Mouse (Mus musculus) spleen, embryonic (tissue): ENCODE data around the gene Srsf1.
"Not testable (repeated sequence)": the region's sequence is repeated elsewhere in the genome, so short reads cannot be mapped to it uniquely, and the experiment has no call there.

Experiments used
- CTCF ChIA-PET: fragments of 350-600 bp; sonication (Branson Sonifier 250); formaldehyde crosslinking; loops from one replicate; lab custom pipeline; 2022; lab: Charles Lee

Gene Srsf1

DNA sequence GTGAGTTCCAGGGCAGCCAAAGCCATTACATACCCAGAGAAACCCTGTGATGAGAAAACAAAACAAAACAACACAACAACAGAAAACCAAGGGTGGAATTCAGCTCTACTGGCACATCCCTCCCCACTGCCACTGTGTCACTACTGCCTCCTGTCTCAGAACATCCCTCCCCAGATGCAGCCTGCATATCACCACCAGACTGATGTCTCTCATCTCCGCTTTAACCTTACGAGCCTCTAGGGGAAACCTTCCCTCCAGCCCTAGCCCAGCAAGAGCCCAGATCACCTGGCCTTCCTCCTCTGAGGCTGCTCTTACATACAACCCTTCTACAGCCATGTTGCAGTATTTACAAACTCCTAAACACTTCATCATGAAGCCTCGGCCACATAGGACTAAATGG, 9.8 kb upstream of the Srsf1 start:
- CTCF ChIA-PET = no interaction called here

DNA sequence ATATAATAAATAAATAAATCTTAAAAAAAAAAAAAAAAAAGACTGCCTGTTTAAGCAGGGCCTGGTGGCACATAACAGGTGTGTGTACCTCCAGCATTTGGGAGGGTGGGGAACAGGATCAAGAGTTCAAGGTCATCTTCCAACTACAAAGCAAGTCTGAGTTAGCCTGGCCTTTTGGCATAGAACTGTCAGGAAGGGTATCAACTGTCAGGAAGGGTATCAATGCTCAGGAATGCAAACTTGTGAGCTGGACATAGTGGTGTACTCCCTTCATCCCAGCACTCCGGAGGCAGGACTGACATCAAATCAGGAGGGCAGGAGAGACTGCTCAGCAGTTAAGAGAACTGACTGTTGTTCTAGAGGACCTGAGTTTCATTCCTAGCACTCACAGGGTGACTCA, 8.1 kb upstream of the Srsf1 start:
- CTCF ChIA-PET = interaction anchor here (0.5 to 0.8 kb wide), 2 partner anchors 53 to 488 kb away, joined by 3 to 10 read pairs; no protein-coding TSS in a partner anchor

DNA sequence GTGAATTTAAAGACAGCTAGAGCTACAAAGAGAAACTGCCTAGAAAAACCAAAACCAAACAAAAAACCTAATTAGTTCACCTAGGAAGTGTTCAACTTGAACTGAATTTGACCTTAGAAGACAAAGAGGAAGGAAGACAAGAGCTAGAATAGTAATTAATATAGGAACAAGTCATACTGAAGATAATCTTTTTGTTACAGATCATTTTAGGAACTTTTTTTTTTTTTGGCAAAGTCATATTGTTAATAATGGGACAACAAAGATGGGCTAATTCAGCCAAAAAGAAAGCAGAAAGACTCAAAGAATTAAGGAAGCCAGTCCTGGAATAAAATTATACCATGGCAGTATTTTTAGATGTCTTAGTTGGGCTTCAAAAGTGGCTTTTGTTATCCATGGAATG, 2.9 kb upstream of the Srsf1 start:
- CTCF ChIA-PET = no interaction called here

DNA sequence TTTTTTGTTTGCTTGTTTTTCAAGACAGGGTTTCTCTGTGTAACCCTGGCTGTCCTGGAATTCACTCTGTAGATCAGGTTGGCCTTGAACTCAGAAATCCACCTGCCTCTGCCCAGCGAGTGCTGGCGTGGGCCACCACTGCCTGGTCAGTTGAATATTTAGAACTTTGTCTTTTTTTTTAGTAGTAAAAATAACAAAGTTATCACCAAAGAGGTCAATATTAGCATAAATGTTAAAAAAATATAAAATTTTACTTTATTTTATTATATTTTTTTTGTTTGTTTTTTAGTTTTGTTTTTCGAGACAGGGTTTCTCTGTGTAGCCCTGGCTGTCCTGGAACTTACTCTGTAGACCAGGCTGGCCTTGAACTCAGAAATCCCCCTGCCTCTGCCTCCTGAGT, 2.0 kb upstream of the Srsf1 start:
- CTCF ChIA-PET = not testable (repeated sequence)

DNA sequence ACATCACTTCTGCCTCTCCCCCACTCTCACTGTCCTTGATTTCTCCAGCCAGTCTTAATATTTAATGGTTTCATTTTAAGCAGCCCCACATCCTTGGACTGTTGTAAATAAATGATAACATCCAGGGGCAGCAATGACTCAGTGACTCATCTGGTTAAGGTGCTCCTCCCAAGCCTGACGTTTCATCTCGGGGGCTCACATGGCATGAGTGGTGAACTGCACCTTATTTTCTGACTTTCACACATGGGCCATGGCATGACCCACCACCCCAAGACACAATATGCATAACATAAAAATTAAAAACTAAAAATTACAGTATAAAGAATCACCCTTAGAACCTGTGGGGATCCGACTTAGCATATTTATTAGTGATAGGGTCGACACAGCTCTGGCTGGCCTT, 1.3 kb upstream of the Srsf1 start:
- CTCF ChIA-PET = interaction anchor here (0.6 kb wide), 1 partner anchor 58 kb away, joined by 8 read pairs; no protein-coding TSS in a partner anchor

DNA sequence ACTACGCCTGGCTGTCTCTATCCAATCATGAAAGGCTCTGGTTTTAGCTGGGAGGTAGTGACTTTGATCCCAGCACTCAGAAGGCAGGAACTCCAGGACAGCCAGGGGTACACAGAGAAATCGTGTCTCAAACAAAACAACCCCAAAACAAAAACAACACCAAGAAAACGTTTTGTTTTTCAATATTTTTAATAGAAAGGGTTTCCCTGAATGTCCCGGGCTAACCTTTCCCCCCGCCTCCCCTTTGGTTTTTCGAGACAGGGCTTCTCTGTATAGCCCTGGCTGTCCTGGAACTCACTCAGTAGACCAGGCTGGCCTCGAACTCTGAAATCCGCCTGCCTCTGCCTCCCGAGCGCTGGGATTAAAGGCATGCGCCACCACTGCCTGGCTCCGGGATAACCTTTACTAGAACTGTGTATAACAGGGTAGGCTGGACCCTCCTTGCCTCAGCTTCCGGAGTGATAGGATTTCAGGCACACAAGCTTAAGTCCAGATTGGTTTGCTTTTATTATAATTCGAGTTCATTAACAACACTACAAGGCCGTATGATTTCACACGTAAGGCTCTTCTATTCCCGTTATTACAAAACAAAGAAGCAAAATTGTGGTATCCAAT, 743 bp upstream of the Srsf1 start:
- CTCF ChIA-PET = interaction anchor here (0.6 kb wide), 1 partner anchor 58 kb away, joined by 8 read pairs; no protein-coding TSS in a partner anchor

DNA sequence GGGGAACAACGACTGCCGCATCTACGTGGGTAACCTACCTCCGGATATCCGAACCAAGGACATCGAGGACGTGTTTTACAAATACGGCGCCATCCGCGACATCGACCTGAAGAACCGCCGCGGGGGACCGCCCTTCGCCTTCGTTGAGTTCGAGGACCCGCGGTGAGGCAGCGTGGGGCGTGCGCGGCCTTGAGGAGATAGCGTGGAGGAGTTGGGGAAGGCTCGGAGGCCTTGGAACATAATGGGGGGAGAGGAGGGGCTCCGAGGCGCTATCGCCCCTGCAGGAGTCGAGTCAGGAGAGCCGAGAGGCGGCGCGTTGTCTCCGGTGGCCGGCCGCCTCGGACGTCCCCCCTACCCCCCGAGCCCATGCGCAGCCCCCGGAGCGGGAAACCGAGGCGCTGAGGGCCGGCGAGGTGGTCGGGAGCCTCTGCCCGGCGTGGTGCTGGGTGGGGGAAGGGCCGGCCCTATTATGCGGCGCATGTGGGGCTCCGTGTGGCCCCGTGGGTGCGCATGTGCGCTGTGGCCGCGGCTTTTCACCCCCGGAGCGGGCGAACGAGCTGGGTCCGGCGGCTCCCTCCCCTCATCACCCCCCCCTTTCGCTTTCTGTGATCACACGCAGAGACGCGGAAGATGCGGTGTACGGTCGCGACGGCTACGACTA, 828 bp downstream of the Srsf1 start:
- CTCF ChIA-PET = no interaction called here

DNA sequence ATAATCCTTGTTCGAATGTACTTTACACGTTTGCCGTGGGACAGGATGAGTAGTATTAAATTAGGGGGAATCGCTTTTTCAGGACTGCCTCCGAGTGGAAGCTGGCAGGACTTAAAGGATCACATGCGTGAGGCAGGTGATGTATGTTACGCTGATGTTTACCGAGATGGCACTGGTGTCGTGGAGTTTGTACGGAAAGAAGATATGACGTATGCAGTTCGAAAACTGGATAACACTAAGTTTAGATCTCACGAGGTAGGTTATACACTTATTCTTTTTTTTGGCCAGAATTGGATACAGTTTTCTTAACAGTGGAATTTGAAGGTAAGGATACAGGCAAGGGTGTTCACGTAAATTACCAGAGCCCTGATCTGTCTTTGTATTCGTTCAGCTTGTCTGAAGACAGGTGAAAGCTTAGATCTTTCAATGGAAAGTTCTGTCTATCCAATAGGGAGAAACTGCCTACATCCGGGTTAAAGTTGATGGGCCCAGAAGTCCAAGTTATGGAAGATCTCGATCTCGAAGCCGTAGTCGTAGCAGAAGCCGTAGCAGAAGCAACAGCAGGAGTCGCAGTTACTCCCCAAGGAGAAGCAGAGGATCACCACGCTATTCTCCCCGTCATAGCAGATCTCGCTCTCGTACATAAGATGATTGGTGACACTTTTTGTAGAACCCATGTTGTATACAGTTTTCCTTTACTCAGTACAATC, 1.9 kb downstream of the Srsf1 start:
- CTCF ChIA-PET = no interaction called here

DNA sequence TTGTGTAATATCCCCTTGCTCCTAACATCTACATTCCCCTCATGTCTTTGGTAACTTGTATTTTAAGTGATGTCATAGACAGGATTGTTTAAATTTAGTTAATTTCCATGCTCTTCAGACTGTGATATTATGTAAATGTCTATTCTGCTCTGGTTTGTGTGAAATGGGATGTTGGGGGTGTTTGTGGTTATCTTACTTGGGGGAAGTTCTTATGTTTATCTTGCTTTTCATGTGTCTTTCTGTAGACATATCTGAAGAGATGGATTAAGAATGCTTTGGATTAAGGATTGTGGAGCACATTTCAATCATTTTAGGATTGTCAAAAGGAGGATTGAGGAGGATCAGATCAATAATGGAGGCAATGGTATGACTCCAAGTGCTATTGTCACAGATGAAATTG, 2.6 kb downstream of the Srsf1 start:
- CTCF ChIA-PET = no interaction called here

DNA sequence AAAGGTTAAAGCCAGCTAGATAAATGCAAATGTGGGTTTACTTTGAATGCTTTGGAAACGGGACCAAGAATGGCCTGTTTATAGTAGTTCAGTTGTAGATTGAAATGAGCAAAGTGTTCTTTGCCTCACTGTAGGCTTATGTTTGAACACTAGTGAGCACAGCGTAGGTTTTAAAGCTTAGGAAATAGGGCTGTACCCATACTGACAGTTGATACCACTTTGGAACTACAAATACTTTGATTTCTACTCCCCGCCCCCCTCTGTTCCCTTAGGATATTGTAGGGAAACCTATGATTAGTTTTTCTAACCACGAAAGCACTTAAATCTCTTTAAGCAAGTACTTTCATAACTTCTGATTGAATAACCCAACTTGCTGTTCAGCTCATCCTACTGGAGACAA, 5.5 kb downstream of the Srsf1 start:
- CTCF ChIA-PET = interaction anchor here (0.8 to 1.9 kb wide), 3 partner anchors 9 to 96 kb away, joined by 3 to 5 read pairs (median 3); no protein-coding TSS in a partner anchor

DNA sequence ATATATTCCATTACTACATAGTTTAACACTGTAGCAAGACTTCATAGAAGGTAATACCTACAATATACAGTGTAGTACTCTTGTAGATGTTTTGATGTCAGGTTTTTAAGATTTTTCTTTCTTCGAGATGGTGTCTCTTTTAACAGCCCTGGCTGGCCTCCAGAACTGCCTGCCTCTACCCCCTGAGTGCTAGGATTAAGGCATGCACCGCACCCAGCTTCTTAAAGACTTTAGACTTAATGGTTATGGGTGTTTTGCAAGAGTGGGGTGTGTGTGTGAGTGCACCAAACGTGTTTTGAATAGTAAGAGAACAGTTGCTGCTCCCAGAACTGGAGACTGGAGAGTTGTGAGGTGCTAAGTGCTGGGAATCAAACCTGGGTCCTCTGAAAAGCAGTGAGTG, 6.6 kb downstream of the Srsf1 start:
- CTCF ChIA-PET = interaction anchor here (0.6 to 0.8 kb wide), 3 partner anchors 8 to 146 kb away, joined by 3 to 10 read pairs (median 3); no protein-coding TSS in a partner anchor

DNA sequence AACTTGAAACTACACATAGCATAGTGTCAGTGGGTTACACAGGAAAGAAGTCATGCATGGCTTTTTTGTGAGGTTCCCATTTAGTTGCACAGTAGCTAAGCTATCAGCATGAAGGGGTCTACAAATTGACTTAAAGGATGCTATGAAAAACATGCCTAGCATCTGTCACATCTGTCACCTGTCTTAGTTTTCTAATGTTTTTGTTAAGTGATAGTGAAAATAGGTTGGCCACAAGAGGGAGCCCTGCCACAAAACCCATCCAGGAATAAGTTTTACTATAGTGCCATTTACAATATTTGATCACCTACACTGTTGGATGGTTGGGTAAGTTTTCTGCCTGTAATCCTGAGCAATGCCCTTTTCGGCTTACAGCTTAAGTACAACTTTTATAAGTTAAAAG, 7.4 kb downstream of the Srsf1 start:
- CTCF ChIA-PET = interaction anchor here (0.5 to 0.8 kb wide), 3 partner anchors 8 to 267 kb away, joined by 3 to 5 read pairs (median 3); no protein-coding TSS in a partner anchor

DNA sequence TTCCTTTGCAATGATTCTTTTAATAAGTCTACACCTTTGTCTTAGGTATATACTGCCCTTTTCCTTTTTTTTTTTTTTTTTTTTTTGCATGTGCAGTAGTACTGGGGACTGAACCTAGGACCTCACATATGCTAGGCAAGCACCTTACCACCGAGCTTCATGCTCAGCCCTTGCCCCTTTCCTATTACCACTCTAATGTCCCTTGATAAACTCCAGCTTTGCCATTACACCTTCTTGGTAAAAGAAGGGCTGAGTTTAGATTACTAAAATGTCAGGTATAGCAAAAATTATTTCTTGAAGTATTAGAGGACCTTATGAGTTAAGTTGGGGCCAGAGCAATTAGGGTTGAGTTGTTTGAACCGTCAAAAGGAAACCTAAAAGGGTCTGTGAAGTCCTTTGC, 8.6 kb downstream of the Srsf1 start:
- CTCF ChIA-PET = interaction anchor here (0.6 to 0.7 kb wide), 3 partner anchors 68 to 117 kb away, joined by 4 to 17 read pairs (median 5); partner anchors contain the start of gene Dynll2

DNA sequence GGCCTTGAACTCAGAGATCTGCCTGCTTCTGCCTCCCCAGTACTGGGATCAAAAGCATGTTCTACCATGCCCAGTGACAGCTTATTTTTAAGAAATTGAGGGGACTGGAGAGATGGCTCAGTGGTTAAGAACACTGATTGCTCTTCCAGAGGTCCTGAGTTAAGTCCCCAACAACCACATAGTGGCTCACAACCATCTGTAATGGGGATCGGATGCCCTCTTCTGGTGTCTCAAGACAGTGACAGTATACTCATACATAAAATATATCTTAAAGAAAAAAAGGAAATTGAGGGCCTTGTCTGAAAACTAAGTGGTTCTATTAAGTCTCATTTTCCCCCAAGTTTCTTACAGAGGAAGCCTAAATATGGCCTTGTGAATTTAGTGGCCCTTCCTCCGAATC, 10.6 kb downstream of the Srsf1 start:
- CTCF ChIA-PET = interaction anchor here (0.9 kb wide), 1 partner anchor 126 kb away, joined by 3 read pairs; no protein-coding TSS in a partner anchor

DNA sequence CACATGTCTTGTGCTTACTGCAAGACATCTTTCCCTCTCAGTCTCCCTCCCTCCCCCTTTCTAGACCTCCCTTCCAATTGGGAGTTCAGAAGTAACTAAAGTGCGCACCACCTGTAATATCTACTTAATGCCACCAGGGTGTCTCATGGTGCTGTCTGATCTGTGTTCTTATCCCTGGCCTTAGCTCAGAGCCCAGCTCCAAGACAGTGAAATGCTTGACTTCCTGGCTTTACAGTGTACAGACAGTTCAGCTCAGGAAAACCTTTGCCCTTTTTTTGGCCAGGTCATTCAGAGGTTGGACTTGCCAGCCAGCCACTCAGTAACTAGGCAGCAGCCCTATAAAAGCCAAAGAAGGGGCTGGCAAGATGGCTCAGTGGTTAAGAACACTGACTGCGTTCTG, 12.0 kb downstream of the Srsf1 start:
- CTCF ChIA-PET = interaction anchor here (0.7 to 2.1 kb wide), 6 partner anchors 10 to 145 kb away, joined by 3 to 17 read pairs (median 4); partner anchors contain the start of gene Mrps23

DNA sequence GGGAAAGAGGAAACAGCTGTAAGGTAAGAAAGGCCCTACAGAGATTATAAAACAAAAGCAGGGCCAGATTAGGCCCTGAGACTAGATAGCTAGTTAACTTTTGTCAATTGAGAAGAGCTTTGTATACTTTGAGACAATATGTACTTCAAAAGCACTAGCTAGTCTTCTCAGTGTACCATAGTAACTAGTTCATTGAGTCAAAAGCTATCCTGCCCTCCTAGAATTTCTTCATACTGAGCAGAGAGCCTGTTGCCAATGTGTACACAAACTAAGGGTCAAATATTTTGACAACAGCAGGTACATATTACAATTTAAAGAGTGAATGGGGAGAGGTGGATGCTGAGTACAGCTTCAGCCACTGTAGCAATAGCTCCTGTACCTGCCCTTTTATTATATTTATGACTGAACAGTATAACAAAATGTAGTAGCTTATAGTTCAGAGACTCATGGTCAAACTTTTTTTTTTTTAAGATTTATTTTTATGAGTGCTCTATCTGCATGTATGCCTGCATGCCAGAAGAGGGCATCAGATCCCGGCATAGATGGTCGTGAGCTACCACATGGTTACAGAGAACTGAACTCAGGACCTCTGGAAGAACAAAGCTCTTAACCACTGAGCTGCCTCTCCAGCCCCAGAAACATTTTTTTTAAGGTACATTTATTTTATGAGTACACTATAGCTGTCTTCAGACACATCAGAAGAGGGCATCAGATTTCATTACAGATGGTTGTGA, 14.9 kb downstream of the Srsf1 start:
- CTCF ChIA-PET = interaction anchor here (0.9 to 1.4 kb wide), 4 partner anchors 8 to 135 kb away, joined by 3 to 4 read pairs (median 3); no protein-coding TSS in a partner anchor

DNA sequence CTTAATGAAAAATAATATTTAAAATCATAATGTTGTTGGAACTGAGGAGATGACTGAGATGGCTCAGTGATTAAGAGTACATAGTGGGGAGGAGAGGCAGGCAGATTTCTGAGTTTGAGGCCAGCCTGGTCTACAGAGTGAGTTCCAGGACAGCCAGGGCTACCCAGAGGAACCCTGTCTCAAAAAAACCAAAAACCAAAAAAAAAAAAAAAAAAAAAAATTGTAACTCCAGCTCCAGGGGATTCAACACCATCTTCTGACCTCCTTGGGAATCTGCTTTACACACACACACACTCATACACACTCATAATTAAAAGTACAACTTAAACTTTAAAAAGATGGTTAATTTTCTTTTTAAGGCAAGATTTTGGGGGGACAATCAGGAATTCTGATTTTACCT, 18.6 kb downstream of the Srsf1 start:
- CTCF ChIA-PET = interaction anchor here (0.5 to 1.4 kb wide), 5 partner anchors 8 to 131 kb away, joined by 3 to 16 read pairs (median 4); no protein-coding TSS in a partner anchor

DNA sequence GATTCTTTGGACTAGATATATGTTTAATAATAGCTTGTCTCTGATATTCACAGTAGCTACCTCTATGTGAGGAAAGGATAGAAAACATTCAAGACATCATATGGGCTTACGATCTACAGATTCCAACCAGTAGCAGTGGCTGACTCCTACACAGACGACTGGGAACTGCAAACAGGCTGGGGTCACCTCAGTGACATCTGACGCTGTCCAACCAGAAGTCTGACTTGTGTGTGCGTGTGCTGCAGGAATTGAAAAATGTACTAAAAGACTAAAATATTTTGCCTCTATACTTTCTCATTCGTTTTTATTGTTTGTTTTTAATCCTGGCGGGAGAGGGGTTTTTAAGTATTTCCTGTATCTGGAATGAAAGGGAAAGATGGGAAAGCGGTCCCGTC, 20.0 kb downstream of the Srsf1 start:
- CTCF ChIA-PET = no interaction called here

DNA sequence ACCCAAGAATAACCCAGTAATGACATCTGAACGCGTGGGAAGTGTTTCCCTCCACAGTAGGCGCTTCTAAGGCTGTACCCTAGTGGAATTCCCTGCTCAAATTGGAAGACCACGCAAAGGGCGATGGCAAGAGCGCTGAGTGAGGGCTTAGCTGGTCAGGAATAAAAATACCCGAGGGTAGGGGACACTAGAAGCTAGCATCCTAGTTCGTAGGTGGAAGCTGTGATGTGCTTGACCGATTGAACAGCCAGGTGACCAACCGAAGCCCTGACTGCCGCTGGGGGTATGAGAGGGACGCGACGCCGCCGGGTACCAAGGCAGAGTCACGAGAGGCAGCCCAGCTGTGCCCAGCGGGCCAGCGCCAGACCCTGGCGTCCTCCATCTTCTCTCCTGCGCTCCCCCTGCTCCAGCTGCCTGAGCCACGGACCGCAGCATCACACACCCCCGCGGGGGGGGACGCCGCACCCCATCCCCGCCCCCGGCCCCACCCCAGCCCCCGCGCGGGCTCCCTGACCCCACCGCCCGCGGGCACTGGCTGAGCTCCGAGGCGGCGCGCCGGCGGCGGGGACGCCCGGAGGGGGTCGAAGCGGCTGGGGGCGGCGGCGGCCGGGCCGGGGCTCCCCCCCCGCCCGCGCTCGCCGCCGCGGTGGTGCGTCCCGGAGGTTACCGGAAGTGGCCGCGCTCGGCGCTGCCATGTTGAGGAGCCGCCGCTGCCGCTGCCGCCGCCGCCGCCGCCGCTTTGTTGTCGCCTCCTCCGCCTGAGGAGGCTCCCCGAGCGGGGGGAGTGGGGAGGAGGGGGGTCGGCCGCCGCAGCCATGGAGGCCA, 20.6 kb downstream of the Srsf1 start, which contains the start of gene Vezf1:
Vezf1 (plus strand) TSS at position 694 of the 825 bp plus-strand sequence.
- CTCF ChIA-PET = no interaction called here
